Mouse (Mus musculus) embryonic fibroblast, embryonic 13.5 days (primary cell): ENCODE data around the gene Hspb9. TPM values are rescaled to one million over a fixed set of nuclear protein-coding genes. Genes with fewer than 3 reads are reported as not detected.
A peak's percentile ranks its signal among the peaks of the same experiment; 100 is the strongest.

Experiments
- H3K27ac ChIP-seq: 2 replicates; pipeline ENCODE4 v1.5.1; 2012; ENCODE audit warnings: low read length, control low read depth, inconsistent platforms; ENCODE audit not compliant: insufficient read depth
- H3K4me1 ChIP-seq: 2 replicates; pipeline ENCODE4 v1.6.1; 2011; ENCODE audit warnings: low read length; ENCODE audit not compliant: control insufficient read depth, insufficient read depth
- H3K4me3 ChIP-seq: 2 replicates; pipeline ENCODE4 v1.5.1; 2011; ENCODE audit warnings: mild to moderate bottlenecking, control low read depth, low read length; ENCODE audit not compliant: insufficient read depth
- CTCF ChIP-seq: IDR thresholded peaks from 2 replicates; pipeline ENCODE4 v1.5.1; 2011; ENCODE audit warnings: mild to moderate bottlenecking, control low read depth, low read length, moderate library complexity, borderline replicate concordance; ENCODE audit not compliant: insufficient read depth
- POLR2A ChIP-seq: IDR thresholded peaks from 2 replicates; pipeline ENCODE4 v1.6.1; 2011; ENCODE audit warnings: low read depth, mild to moderate bottlenecking, control low read depth, low read length, moderate library complexity
- polyA plus RNA-seq: library from polyadenylated mRNA; stranded (reverse); fragments of >200 nt; gene quantifications from 2 replicates; pipeline ENCODE4 v1.2.4, GENCODE M21; 2011; ENCODE audit warnings: low read depth; ENCODE audit not compliant: missing spikeins, insufficient read length

Hspb9 gene
- polyA plus RNA-seq, 1 experiment: not detected

- Histone ChIP-seq H3K27ac (no peak overlapping the region), H3K4me1 (peaks cover 20% of the 10 kb centered on the region), H3K4me3 (no peak overlapping the region)
- TF ChIP-seq POLR2A (no peak), CTCF (no peak)
These were observed 3.0 kb downstream of the Hspb9 start for GRCm38 (mm10) chr11:100716649-100717048.

GRCm38 (mm10) chr11:100718462-100718861 is 4.8 kb downstream of the Hspb9 start:
- no peak for TF ChIP-seq POLR2A
- no peak for TF ChIP-seq CTCF
- no peak overlapping the region for H3K4me3 ChIP-seq
- H3K4me1 ChIP-seq: peaks cover 23% of the 10 kb centered on the region
- no peak overlapping the region for H3K27ac ChIP-seq

GRCm38 (mm10) chr11:100718866-100719265 is 5.2 kb downstream of the Hspb9 start:
- TF ChIP-seq POLR2A (no peak), CTCF (no peak)
- Histone ChIP-seq H3K4me3 (no peak overlapping the region), H3K27ac (no peak overlapping the region), H3K4me1 (peaks cover 23% of the 10 kb centered on the region)

GRCm38 (mm10) chr11:100719312-100719711 is 5.7 kb downstream of the Hspb9 start:
- peaks cover 21% of the 10 kb centered on the region for H3K4me1 ChIP-seq
- no peak for TF ChIP-seq CTCF
- no peak for TF ChIP-seq POLR2A

GRCm38 (mm10) chr11:100719893-100720292 is 6.2 kb downstream of the Hspb9 start:
- no peak overlapping the region for H3K4me3 ChIP-seq
- TF ChIP-seq CTCF (no peak), POLR2A (no peak)

More at GRCm38 (mm10) chr11:100719312-100719711, 5.7 kb downstream of the Hspb9 start:
- no peak overlapping the region for H3K4me3 ChIP-seq
- no peak overlapping the region for H3K27ac ChIP-seq

GRCm38 (mm10) chr11:100720345-100720744 is 6.7 kb downstream of the Hspb9 start:
- TF ChIP-seq POLR2A (no peak), CTCF (no peak)
- peak overlapping the region; percentile 79 for H3K27ac ChIP-seq
- peaks cover 24% of the 10 kb centered on the region for H3K4me1 ChIP-seq
- H3K4me3 ChIP-seq: no peak overlapping the region

More at GRCm38 (mm10) chr11:100719893-100720292, 6.2 kb downstream of the Hspb9 start:
- Histone ChIP-seq H3K4me1 (peaks cover 20% of the 10 kb centered on the region), H3K27ac (no peak overlapping the region)

GRCm38 (mm10) chr11:100721254-100721653 is 7.6 kb downstream of the Hspb9 start:
- peak overlapping the region; percentile 79 for H3K27ac ChIP-seq

GRCm38 (mm10) chr11:100721776-100722492 is 8.3 kb downstream of the Hspb9 start:
- Histone ChIP-seq H3K27ac (peak overlapping the region; percentile 79), H3K4me3 (no peak overlapping the region), H3K4me1 (peaks cover 25% of the 10 kb centered on the region)
- TF ChIP-seq POLR2A (no peak), CTCF (no peak)

More at GRCm38 (mm10) chr11:100721254-100721653, 7.6 kb downstream of the Hspb9 start:
- no peak overlapping the region for H3K4me3 ChIP-seq
- peaks cover 25% of the 10 kb centered on the region for H3K4me1 ChIP-seq
- no peak for TF ChIP-seq POLR2A
- TF ChIP-seq CTCF: no peak

GRCm38 (mm10) chr11:100722493-100723028 is 8.9 kb downstream of the Hspb9 start:
- Histone ChIP-seq H3K4me3 (no peak overlapping the region), H3K27ac (no peak overlapping the region), H3K4me1 (peaks cover 25% of the 10 kb centered on the region)
- no peak for TF ChIP-seq POLR2A
- TF ChIP-seq CTCF: no peak

- Histone ChIP-seq H3K4me3 (no peak overlapping the region), H3K27ac (peak overlapping the region; percentile 31), H3K4me1 (peaks cover 22% of the 10 kb centered on the region)
- TF ChIP-seq POLR2A (no peak), CTCF (no peak)
These were observed 11.4 kb downstream of the Hspb9 start for GRCm38 (mm10) chr11:100724919-100725512.

GRCm38 (mm10) chr11:100727201-100727600 is 13.6 kb downstream of the Hspb9 start:
- TF ChIP-seq CTCF (no peak), POLR2A (no peak)
- H3K4me3 ChIP-seq: no peak overlapping the region
- H3K27ac ChIP-seq: no peak overlapping the region
- peaks cover 6% of the 10 kb centered on the region for H3K4me1 ChIP-seq
